Comparison of ENCODE assay signal across 9 mouse cellular contexts in the genomic region with DNA sequence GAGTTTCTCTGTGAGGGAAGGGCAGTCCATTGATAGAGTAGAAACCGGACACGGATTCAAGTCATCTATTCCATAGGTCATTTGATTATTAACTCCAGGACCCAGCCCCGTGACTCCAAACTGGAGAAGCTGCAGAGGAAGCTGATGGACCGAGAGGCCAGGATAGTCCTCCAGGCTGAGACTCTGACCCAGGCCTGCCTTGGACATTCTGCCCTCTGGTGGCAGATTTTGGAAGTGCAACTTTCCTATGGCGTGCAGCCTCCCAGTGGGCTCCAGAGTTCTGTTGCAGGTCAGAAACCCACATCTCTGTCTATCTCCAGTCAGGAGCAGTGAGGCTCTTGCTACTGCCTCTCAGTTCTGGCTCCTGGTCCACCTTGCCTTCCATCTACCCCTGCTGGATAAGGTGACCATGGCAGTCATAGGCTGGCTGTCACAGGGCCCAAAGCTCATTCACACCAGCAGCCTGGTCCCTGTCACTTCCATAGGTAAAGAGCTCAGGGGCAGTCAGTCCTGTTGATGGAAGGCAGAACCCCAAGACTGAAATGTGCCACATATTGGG. TPM values are rescaled to one million over a fixed set of nuclear protein-coding genes. Genes with fewer than 3 reads are reported as not detected.
DNase-seq lines count a peak whose midpoint lies in the region; ATAC-seq and TF ChIP-seq lines count a peak whose summit lies in the region.
"Had no signal": no experiment of that assay in that cellular context is flagged by ENCODE, and none has a peak within 500 bp of the region (broad histone marks: within the 10 kb centered on the region; RNA-seq: fewer than 3 reads in every experiment).

No protein-coding gene starts in this region.

- H3K4me1 ChIP-seq in heart, embryonic 12.5 days (replicated peaks), result no peaks in the 10 kb centered on the region
- no peaks in the 10 kb centered on the region for H3K4me1 ChIP-seq in cortical plate, adult 2 months (ENCODE audit: control insufficient read depth, insufficient read depth, low read length)
- H3K4me1 ChIP-seq in heart, postnatal 0 days (ENCODE audit: control insufficient read depth, insufficient read depth), result no peaks in the 10 kb centered on the region
- no peaks in the 10 kb centered on the region for H3K4me1 ChIP-seq in stomach, embryonic 15.5 days
- H3K4me1 ChIP-seq: liver, embryonic 15.5 days had no signal

- no peak for TF ChIP-seq EP300 in heart, postnatal 0 days (IDR thresholded peaks at IDR 0.05; ENCODE audit: low read depth)

- peak; percentile 55 for TF ChIP-seq CTCF in cortical plate, adult 2 months (IDR thresholded peaks at IDR 0.05; ENCODE audit: extremely low read depth, insufficient read depth, low read length)
- TF ChIP-seq CTCF in heart, postnatal 0 days (IDR thresholded peaks at IDR 0.05; ENCODE audit: low read depth), result peak; percentile 74

- peaks cover 9% of the 10 kb centered on the region; the same call in 1 of the 2 replicates for H3K9me3 ChIP-seq in heart, embryonic 12.5 days (replicated peaks)
- H3K9me3 ChIP-seq in heart, postnatal 0 days (replicated peaks; ENCODE audit: control insufficient read depth, low read length), result no peaks in the 10 kb centered on the region
- H3K9me3 ChIP-seq in stomach, embryonic 15.5 days, result no peaks in the 10 kb centered on the region
- H3K9me3 ChIP-seq: liver, embryonic 15.5 days had no signal

- peak; percentile 90 for DNase-seq in heart, adult 11 months
- DNase-seq in R1 (ENCODE audit: low read depth, low spot score), result peak; percentile 53
- peak; percentile 31 for DNase-seq in heart, postnatal 0 days (ENCODE audit: low spot score)
- DNase-seq in kidney, postnatal 4 days, result peak; percentile 78 to 79
- DNase-seq in mesoderm, embryonic 11.5 days (ENCODE audit: low read depth, low spot score), result peak; percentile 74

- ATAC-seq in heart, embryonic 12.5 days (ENCODE audit: insufficient number of reproducible peaks, low FRiP score), result no peak
- ATAC-seq in heart, postnatal 0 days (ENCODE audit: insufficient read depth, low read depth), result peak; percentile 33; the same call in 1 of the 2 replicates
- peak; percentile 22; the same call in 1 of the 2 replicates for ATAC-seq in stomach, embryonic 15.5 days (ENCODE audit: insufficient read depth, low FRiP score, low read depth)

- peaks cover 4% of the 10 kb centered on the region; the same call in 1 of the 2 replicates for H3K27me3 ChIP-seq in heart, embryonic 12.5 days (replicated peaks)
- H3K27me3 ChIP-seq in heart, postnatal 0 days (ENCODE audit: control insufficient read depth, insufficient read depth, low read length), result no peaks in the 10 kb centered on the region
- H3K27me3 ChIP-seq in stomach, embryonic 15.5 days (replicated peaks), result no peaks in the 10 kb centered on the region
- H3K27me3 ChIP-seq: liver, embryonic 15.5 days had no signal

- no peak overlapping the region for H3K27ac ChIP-seq in heart, embryonic 12.5 days (ENCODE audit: poor library complexity, severe bottlenecking)
- H3K27ac ChIP-seq in cortical plate, adult 2 months (ENCODE audit: insufficient read depth, low read length), result no peak overlapping the region
- no peak overlapping the region for H3K27ac ChIP-seq in heart, postnatal 0 days (ENCODE audit: low read depth)
- no peak overlapping the region for H3K27ac ChIP-seq in stomach, embryonic 15.5 days
- H3K27ac ChIP-seq: liver, embryonic 15.5 days had no signal

- no peak overlapping the region for H3K9ac ChIP-seq in heart, embryonic 12.5 days
- no peak overlapping the region for H3K9ac ChIP-seq in heart, postnatal 0 days (replicated peaks; ENCODE audit: low read depth, low read length)
- H3K9ac ChIP-seq in stomach, embryonic 15.5 days, result no peak overlapping the region
- H3K9ac ChIP-seq: liver, embryonic 15.5 days had no signal

- no peak overlapping the region for H3K4me2 ChIP-seq in heart, embryonic 12.5 days
- H3K4me2 ChIP-seq in heart, postnatal 0 days (ENCODE audit: low read depth, low read length), result no peak overlapping the region
- H3K4me2 ChIP-seq in stomach, embryonic 15.5 days, result no peak overlapping the region
- H3K4me2 ChIP-seq: liver, embryonic 15.5 days had no signal

- H3K4me3 ChIP-seq in heart, embryonic 12.5 days, result no peak overlapping the region
- H3K4me3 ChIP-seq in cortical plate, adult 2 months (ENCODE audit: insufficient read depth, low read length), result no peak overlapping the region
- H3K4me3 ChIP-seq in heart, postnatal 0 days (ENCODE audit: low read depth, low read length), result no peak overlapping the region
- H3K4me3 ChIP-seq in stomach, embryonic 15.5 days (replicated peaks), result no peak overlapping the region
- H3K4me3 ChIP-seq: liver, embryonic 15.5 days had no signal

- 34% methylated on average over 5 of the region's 5 CpGs for WGBS in heart, embryonic 12.5 days
- whole genome bisulfite sequencing in heart, postnatal 0 days, result 41% methylated on average over 5 of the region's 5 CpGs
- WGBS in stomach, embryonic 15.5 days, result 35% methylated on average over 5 of the region's 5 CpGs

- no peak for TF ChIP-seq POLR2A in cortical plate, adult 2 months (IDR thresholded peaks at IDR 0.05; ENCODE audit: extremely low read depth, insufficient read depth, low read length)

- H3K36me3 ChIP-seq in heart, embryonic 12.5 days, result no peaks in the 10 kb centered on the region
- no peaks in the 10 kb centered on the region for H3K36me3 ChIP-seq in heart, postnatal 0 days (replicated peaks; ENCODE audit: control insufficient read depth, insufficient read depth, low read length)
- H3K36me3 ChIP-seq in stomach, embryonic 15.5 days, result no peaks in the 10 kb centered on the region
- H3K36me3 ChIP-seq: liver, embryonic 15.5 days had no signal

RNA-seq across cellular contexts. Expression of gene Slc24a4, which starts 53.3 kb away (rescaled TPM):
- 4.0 and 4.4 TPM in 2 replicates for polyA plus RNA-seq in heart, embryonic 12.5 days (2016; fragmentation: Nextera tagmentation; extraction: Ambion mirVana)
- polyA plus RNA-seq in cortical plate, adult 2 months (2012; rRNA removed), result 25.7 and 26.4 TPM in 2 replicates
- 0.99 and 4.0 TPM in 2 replicates for total RNA-seq in heart, postnatal 0 days (2014; rRNA removed; ENCODE audit: low replicate concordance)
- polyA plus RNA-seq in heart, postnatal 0 days (2015; fragmentation: Nextera tagmentation; extraction: Ambion mirVana), result 2.2 and 2.3 TPM in 2 replicates
- polyA plus RNA-seq in stomach, embryonic 15.5 days (2015; fragmentation: Nextera tagmentation; extraction: Ambion mirVana), result 0.49 and 0.62 TPM in 2 replicates

Comparison
In these comparisons a context has a peak if more than half of its experiments do, and no peak if none do; other contexts are left out.
1. DNase-seq: peak in every context shown above with its lines; median percentile 90 in heart, adult 11 months; 78 in kidney, postnatal 4 days; 74 in mesoderm, embryonic 11.5 days; 53 in R1; 31 in heart, postnatal 0 days.